Mouse (Mus musculus) liver, embryonic 11.5 days (tissue): ENCODE results near the gene Gm20807. TPM values are rescaled to one million over a fixed set of nuclear protein-coding genes. Genes with fewer than 3 reads are reported as not detected.
"Not testable (repeated sequence)": the region's sequence is repeated elsewhere in the genome, so short reads cannot be mapped to it uniquely, and the experiment has no call there.

Experiments
- ATAC-seq: fragments of 200-750 bp; cut with Nextera tagmentation; replicated peaks from 2 replicates; pipeline ENCODE4 v1.8.0; 2017; ENCODE audit warnings: moderate number of reproducible peaks, mild to moderate bottlenecking, moderate TSS enrichment, moderate library complexity; ENCODE audit not compliant: low FRiP score
- DNase-seq: peaks from one replicate; pipeline ENCODE4 v3.0.0-alpha.2; 2017; ENCODE audit warnings: low spot score
- H3K27ac ChIP-seq: fragments of 300-500 bp; sonication (generic); 2 replicates; pipeline ENCODE4 v1.5.1; 2014; ENCODE audit warnings: mild to moderate bottlenecking, low read depth, low read length, control low read depth
- H3K27me3 ChIP-seq: fragments of 300-500 bp; sonication (generic); replicated peaks from 2 replicates; pipeline ENCODE4 v1.6.1; 2014; ENCODE audit warnings: low read length, mixed read lengths; ENCODE audit not compliant: control insufficient read depth, insufficient read depth
- H3K36me3 ChIP-seq: fragments of 300-500 bp; sonication (generic); 2 replicates; pipeline ENCODE4 v1.6.1; 2014; ENCODE audit warnings: mild to moderate bottlenecking, low read length, moderate library complexity, mixed read lengths; ENCODE audit not compliant: control insufficient read depth, insufficient read depth
- H3K4me1 ChIP-seq: fragments of 300-500 bp; sonication (generic); replicated peaks from 2 replicates; pipeline ENCODE4 v1.6.1; 2014; ENCODE audit warnings: low read length, mixed read lengths; ENCODE audit not compliant: control insufficient read depth, insufficient read depth
- H3K4me2 ChIP-seq: fragments of 300-500 bp; sonication (generic); 2 replicates; pipeline ENCODE4 v1.6.1; 2014; ENCODE audit warnings: mild to moderate bottlenecking, control low read depth, moderate library complexity
- H3K4me3 ChIP-seq: fragments of 300-500 bp; sonication (generic); 2 replicates; pipeline ENCODE4 v1.5.1; 2014; ENCODE audit warnings: low read depth, low read length, control low read depth
- H3K9ac ChIP-seq: fragments of 300-500 bp; sonication (generic); 2 replicates; pipeline ENCODE4 v1.6.1; 2014; ENCODE audit warnings: low read depth, low read length, control low read depth
- H3K9me3 ChIP-seq: fragments of 300-500 bp; sonication (generic); 2 replicates; pipeline ENCODE4 v1.6.1; 2016; ENCODE audit warnings: low read length, inconsistent platforms, mixed read lengths; ENCODE audit not compliant: control insufficient read depth
- polyA plus RNA-seq: library from polyadenylated mRNA; unstranded; fragments of >200 nt; fragmentation: Nextera tagmentation; extraction: Ambion mirVana; gene quantifications from 2 replicates; pipeline ENCODE4 v1.2.1, GENCODE M21; 2014

The Gm20807 gene
- polyA plus RNA-seq, result not detected in 2 replicates

GRCm38 (mm10) chrY:13042591-13042990 is at the start of gene Gm20807:
Gene Gm20807, plus strand, starts transcription at chrY:13042891.
- not testable (repeated sequence) for H3K27me3 ChIP-seq, H3K27ac ChIP-seq, DNase-seq, H3K4me1 ChIP-seq, ATAC-seq, H3K4me3 ChIP-seq, H3K9ac ChIP-seq, H3K9me3 ChIP-seq, H3K4me2 ChIP-seq, H3K36me3 ChIP-seq

Other genes starting within 250 kb of the Gm20807 start
- not detected in 2 replicates for gene Gm21891, start 90.6 kb downstream of the Gm20807 start, polyA plus RNA-seq
- not detected in 2 replicates for gene Gm21425, start 119.1 kb downstream of the Gm20807 start, polyA plus RNA-seq
- gene Gm21828, start 181.0 kb downstream of the Gm20807 start, polyA plus RNA-seq, result not detected in 2 replicates
- gene Gm21440, start 209.5 kb downstream of the Gm20807 start, polyA plus RNA-seq, result not detected in 2 replicates
- gene Gm21454, start 209.6 kb downstream of the Gm20807 start, polyA plus RNA-seq, result not detected in 2 replicates